Mouse (Mus musculus): Measurements from ENCODE around the gene Kcnj12. TPM values are rescaled to one million over a fixed set of nuclear protein-coding genes. Genes with fewer than 3 reads are reported as not detected.

Kcnj12 gene
- total RNA-seq, 2 experiments from 2014 or later = 56.1 to 69.0 TPM

DNA sequence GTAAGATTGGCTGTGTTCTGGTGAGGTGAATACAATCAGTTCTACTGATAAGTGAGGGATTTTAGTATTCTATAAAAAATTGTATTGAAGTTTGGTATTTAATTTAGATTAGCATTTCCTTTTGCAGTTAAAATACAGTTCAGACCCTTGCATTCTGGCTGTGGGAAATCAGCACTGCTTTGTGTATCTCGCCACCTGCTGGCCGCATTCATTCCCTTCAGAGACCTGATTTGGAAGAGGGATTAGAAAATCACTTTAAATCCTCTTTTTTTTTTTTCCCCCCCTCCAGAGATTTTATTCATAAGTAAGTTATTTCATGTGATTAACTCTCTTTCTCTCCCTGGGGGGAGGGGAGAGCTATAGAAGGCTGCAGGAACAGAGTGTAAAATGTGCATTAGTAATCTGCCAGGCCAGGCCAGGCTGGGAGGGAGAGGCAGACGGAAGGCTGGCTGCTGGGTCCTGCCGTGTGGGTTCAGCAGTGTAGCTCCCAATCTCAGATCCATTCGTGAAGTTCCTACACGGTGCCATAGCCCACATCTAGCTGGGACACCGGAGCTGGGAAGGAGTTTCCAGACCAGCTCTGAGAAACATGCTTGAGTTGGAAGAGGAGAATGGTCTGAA is 69.4 kb downstream of the Kcnj12 start:
- intact Hi-C loops (cut with DNase I) = loop anchor here (2.0 kb wide), 1 partner anchor 137 kb away; no protein-coding TSS in a partner anchor
- DNase-seq = peak; percentile 55 to 61

DNA sequence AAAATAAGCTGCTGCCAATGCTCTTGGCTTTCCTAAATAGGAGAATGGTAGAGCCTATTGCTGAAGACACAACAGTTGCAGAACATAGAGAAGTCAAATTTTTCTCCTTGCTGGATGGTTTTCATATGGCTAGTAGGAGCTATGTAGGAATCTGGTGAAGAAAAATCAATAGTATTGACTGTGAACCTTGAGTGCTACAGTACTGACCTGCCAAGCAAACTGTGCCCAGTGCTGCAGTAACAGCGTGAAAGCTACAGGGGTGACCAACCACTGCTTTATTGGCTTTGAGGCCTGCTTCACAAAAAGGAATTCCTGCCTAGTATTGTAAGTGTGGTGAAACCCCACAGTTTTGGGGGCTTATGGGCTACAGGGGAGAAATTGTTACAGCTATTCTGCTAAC is 75.7 kb downstream of the Kcnj12 start:
- intact Hi-C loops (cut with DNase I) = no loop called here
- no peak for DNase-seq

DNA sequence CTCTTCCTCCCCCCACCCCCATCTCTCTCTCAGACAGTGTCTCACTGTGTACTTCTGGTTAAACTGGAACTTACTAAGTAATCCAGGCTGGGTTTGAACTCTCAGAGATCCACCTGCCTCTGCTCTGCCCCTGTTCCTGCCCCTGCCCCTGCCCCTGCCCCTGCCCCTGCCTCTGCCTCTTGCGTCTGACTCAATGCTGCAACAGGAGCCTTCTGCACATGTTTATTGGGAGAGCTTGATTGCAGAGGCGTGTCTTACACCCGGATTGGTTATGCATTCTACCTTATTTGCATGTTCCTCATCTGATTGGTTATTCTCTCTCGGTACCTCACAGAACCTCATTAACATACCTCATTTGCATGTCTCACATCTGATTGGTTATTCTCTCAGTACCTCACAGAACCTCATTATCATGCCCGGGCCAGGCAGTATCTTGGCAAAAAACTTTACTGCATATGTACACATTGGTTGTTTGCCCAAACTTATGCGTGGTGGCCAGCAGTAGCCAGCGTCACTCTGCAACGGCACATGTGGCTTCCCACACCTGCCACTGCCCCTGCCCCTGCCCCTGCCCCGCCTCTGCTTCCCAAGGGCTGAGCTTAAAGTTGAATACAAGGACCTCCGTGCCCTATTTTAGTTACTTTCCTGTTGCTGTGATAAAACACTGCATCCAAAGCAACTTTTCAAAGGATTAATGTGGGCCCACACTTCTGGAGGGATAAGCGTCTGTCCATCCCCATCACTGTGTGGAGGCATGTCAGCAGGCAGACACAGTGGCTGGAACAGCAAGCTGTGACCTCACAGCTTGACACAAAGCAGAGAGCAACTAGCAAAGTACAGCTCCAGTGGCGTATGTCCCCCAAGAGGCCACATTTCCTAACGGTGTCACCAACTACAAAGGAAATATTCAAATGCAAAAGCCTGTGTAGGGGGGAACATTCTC is 80.3 kb downstream of the Kcnj12 start:
- DNase-seq = no peak
- intact Hi-C loops (cut with DNase I) = loop anchor here (10.0 kb wide), 1 partner anchor 312 kb away; no protein-coding TSS in a partner anchor

DNA sequence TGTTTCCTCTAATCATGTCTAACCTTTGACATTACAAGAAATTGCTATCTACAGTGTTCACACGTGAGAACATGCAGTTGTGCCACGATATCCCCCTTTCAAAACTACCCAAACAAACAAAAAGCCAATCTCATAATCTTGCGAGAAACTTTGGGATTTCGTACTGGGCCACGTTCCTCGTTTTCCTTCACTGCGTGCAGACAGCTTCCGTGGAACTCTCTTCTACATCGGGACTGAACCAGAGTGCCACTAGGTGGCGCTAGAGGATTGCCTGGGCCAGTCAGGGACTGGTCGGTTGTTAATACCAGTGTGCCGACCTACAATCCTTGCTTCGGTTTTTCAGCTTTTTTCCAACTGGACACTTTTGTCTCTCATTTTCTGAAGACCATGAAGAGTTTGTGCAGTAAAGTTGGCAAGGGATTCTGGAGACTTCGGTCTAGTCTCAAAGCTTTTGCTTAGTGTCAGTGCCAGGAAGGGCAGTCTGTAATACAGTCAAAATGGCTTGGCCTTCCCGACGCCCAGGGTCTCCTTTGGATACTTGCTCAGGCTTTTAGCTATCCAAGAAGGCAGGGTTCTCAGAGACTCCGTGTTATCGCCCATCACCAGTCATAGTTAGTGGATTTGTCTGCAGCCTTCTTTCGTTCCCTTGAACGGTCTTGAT is 82.0 kb downstream of the Kcnj12 start:
- intact Hi-C loops (cut with DNase I) = loop anchor here (2.0 to 10.0 kb wide), 2 partner anchors 50 to 310 kb away; no protein-coding TSS in a partner anchor
- DNase-seq = peak; percentile 62 to 83

DNA sequence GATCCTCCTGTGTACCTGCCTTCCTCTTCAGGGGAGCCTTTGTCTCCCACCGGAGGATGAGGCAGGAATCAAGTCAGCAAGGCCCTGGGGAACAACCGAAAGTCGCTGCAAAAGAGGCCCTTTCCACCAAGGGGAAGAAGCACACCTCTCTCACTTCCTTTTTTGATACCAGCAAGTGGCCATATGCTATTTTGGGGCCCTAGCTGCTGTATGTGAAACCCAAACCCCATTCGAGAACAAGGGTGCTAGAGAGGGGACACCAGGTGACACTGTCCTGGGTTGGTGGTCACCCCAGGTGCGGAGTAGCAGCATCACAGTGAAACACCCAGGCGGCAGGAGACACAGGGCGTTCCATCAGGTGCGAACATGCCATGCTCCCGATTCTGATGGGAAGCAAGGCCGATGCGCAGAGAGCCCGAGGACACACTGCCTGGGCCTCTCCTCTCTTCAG is 86.6 kb downstream of the Kcnj12 start:
- DNase-seq = no peak
- intact Hi-C loops (cut with DNase I) = loop anchor here (5.0 to 10.0 kb wide), 2 partner anchors 33 to 306 kb away; no protein-coding TSS in a partner anchor

DNA sequence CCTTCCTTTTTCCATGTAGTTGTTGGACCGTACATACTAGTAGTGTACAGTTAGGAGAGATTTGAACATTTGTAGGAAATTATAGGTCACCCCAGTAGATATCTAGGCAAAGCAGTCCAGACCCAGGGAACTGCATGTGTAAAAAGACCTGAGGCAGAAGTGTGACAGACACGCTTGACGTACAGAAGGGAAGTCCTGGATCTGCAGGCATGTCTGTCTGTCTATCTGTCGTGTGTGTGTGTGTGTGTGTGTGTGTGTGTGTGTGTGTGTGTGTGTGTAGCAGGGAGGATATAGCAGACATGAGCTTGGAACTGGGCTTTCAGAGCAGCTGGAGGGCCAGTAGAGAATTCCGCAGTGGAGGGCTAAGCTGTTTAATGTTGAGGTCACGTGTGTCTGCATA is 87.3 kb downstream of the Kcnj12 start:
- DNase-seq = no peak
- intact Hi-C loops (cut with DNase I) = loop anchor here (5.0 to 10.0 kb wide), 2 partner anchors 33 to 305 kb away; no protein-coding TSS in a partner anchor

DNA sequence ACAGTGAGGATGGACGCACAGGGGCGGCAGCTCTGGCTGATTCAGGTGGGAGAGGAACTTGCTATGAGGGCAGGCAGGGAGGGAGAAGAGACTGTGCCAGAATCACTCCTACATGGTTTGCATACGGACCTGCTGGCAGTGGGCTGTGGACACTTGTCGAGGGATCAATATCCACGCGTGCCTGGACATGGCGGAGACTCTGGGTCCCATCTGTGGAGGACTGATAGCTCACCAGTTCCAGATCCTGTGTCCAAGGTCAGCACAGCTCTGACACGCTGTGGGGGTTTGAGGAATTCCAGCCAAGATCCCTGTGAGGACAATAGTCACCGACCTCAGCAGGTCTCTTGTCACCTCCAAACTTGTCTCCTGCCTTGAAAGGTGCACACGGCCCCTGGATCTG is 87.7 kb downstream of the Kcnj12 start:
- intact Hi-C loops (cut with DNase I) = no loop called here
- DNase-seq = no peak

DNA sequence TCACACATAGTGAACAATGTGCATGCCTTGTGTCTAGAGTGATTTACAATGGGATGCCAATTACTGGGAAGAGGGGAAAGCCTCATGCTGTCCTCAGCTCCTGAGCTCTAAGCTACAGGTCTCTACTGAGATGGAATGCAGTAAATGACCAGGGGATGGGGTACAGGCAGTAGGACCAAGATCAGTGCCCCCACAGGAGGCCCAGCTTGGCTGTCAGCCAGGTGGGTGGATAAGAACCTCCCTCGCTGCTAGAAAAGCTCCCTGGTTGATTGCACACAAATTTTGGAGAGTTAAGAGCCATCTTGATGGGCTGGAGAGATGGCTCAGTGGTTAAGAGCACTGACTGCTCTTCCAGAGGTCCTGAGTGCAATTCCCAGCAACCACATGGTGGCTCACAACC is 88.6 kb downstream of the Kcnj12 start:
- intact Hi-C loops (cut with DNase I) = no loop called here

DNA sequence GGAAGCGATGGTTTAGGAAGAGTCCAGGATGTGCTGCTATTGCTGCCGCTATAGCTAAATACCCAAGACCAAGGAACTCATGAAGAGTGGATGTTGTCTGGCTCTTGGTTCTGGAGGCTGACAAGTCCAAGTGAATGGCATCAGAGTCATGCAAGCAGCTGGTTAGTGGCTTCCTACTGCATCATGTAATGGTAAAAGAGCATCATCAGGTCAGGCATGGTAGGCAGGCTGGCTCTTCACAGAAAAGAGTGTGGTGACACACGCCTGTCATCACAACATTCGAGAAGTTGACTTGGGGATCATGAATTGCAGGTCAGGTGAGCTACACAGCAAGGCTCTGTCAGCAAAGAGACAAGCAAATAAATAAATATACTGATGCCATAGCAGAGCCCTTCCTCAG is 89.1 kb downstream of the Kcnj12 start:
- no peak for DNase-seq
- intact Hi-C loops (cut with DNase I) = no loop called here

More for the DNA sequence above, 88.6 kb downstream of the Kcnj12 start:
- DNase-seq = no peak

DNA sequence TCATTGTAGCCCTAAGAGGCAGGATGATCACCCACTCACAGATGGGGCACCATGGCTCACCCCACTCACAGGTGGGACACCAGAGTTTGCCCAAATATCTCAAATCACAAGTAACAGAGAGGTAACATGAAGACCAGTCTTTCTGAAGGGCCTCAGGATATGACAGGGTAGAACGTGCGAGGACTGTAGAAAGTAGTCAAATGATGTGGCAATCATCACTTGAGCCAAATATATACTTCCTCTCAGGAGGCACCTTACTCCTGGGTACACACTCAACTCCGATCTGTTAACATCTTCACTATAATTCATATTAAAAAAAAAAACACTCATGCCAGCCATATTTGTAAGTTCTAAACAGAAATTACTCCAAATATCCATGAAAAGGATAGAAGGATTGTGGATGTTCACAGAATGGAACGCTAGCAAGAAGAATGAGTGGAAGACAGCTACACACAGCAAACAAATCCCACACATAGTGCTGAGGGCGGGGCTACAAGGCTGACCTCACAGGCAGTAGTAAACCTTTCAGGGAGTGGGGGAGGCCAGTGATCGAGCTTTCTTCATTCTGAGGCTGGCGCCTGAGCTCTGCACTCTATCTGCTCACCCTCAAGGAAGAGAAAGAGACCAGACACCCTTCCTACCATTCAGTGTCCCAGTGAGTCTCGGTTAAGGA is 90.1 kb downstream of the Kcnj12 start:
- intact Hi-C loops (cut with DNase I) = no loop called here
- DNase-seq = no peak

DNA sequence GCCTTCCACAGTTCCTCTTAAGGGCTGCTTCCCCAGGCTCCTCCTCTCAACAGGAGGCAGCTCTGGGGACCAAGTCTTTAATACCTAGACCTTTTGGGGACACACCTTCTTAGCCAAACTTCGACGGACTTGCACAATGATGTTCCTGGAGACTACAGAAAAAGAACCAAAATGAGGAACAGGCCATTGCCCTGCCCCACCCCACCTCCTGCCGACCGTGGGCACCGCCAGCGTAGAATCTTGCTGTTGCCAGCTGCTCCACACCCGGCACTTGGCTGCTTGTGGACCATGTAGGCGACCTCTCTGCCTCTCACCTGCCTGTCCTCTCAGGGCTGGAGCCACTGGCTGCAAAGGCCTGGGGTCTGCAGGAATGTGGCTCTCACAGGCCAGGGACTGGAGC is 93.9 kb downstream of the Kcnj12 start:
- intact Hi-C loops (cut with DNase I) = no loop called here
- DNase-seq = no peak

DNA sequence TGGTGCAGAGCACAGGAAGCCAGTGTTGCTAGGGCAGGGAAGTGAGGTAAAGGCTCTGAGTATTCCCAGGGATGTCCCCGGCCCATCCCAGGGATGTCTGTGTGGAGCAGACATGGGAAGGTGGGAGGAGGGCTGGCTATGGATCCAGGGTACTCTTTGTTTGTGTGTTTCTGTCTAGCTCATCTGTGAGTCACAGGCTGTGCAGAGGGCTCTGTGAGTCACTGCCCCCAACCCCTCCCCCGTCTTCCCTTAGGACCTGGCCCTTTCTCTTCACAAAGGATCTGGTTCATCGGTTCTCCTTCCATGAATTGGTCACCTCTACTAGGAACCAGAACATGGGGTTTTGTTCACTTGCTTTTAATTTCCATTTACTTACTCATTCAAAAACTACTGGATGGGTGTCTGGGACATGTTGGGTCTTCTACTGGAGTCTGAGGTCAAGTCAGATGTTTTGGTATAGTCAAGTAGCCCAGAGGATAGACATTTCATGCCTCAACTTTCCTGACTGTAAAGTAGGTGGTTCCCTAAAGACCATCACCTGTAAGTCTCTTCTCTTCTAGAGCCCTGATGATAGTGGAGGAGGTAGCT is 97.7 kb downstream of the Kcnj12 start:
- intact Hi-C loops (cut with DNase I) = no loop called here
- DNase-seq = no peak

Other genes with a start within 250 kb of the Kcnj12 start
- 1 to 10 TPM; 3.2 to 4.5 TPM for gene Top3a, start 245.2 kb upstream of the Kcnj12 start, total RNA-seq (2021)
- gene Smcr8, start 245.0 kb upstream of the Kcnj12 start, total RNA-seq (2021) = 10 to 100 TPM; 12.6 to 19.2 TPM
- gene Shmt1, start 210.8 kb upstream of the Kcnj12 start, total RNA-seq (2021) = 10 to 100 TPM; 12.9 to 13.6 TPM
- 10 to 100 TPM; 19.1 to 21.1 TPM for gene Dhrs7b, start 191.9 kb upstream of the Kcnj12 start, total RNA-seq (2021)
- 10 to 100 TPM; 37.7 to 41.3 TPM for gene Tmem11, start 143.3 kb upstream of the Kcnj12 start, total RNA-seq (2021)
- gene Natd1, start 107.8 kb upstream of the Kcnj12 start, total RNA-seq (2021) = 1 to 10 TPM; 6.8 to 9.6 TPM
- gene Map2k3, start 90.5 kb upstream of the Kcnj12 start, total RNA-seq (2021) = 100 to 1,000 TPM; 172 to 192 TPM
- gene Tnfrsf13b, start 104.2 kb downstream of the Kcnj12 start, total RNA-seq (2021) = under 1 TPM; 0.30 to 0.43 TPM
- 10 to 100 TPM; 13.1 to 18.6 TPM for gene Usp22, start 152.5 kb downstream of the Kcnj12 start, total RNA-seq (2021)
- gene Aldh3a1, start 185.0 kb downstream of the Kcnj12 start, total RNA-seq (2021) = under 1 TPM; 0.15 to 0.47 TPM
- gene Aldh3a2, start 244.9 kb downstream of the Kcnj12 start, total RNA-seq (2021) = 10 to 100 TPM; 12.1 to 14.4 TPM